Mouse (Mus musculus) cerebellum, adult 2 months (tissue): ENCODE data around the gene Btbd3.

Experiments
- CTCF ChIP-seq: fragments of 200-500 bp; IDR thresholded peaks from 2 replicates; pipeline ENCODE4 v1.5.1; 2011; ENCODE audit warnings: low read depth, mild to moderate bottlenecking, control low read depth, low read length, moderate library complexity, borderline replicate concordance; ENCODE audit not compliant: insufficient read depth
- POLR2A ChIP-seq: fragments of 200-500 bp; IDR thresholded peaks from 2 replicates; pipeline ENCODE4 v1.6.1; 2011; ENCODE audit warnings: low read length, control low read depth, borderline replicate concordance; ENCODE audit not compliant: insufficient read depth

- TF ChIP-seq CTCF (no peak), POLR2A (no peak)
These were observed 4.8 kb downstream of the Btbd3 start for GRCm38 (mm10) chr2:138261140-138261539.
